Mouse (Mus musculus): ENCODE results near the gene Ube2b. TPM values are rescaled to one million over a fixed set of nuclear protein-coding genes. Genes with fewer than 3 reads are reported as not detected.

Gene Ube2b
- 120 TPM for polyA plus RNA-seq (2014; fragmentation: Illumina TruSeq; extraction: RNeasy Lipid Tissue Mini Kit (QIAGEN cat#74804); ENCODE audit: low read depth, low replicate concordance)

GRCm38 (mm10) chr11:52000290-52000962 lies at the start of gene Ube2b:
TSS of gene Ube2b (minus strand) at chr11:52000762.

DNA sequence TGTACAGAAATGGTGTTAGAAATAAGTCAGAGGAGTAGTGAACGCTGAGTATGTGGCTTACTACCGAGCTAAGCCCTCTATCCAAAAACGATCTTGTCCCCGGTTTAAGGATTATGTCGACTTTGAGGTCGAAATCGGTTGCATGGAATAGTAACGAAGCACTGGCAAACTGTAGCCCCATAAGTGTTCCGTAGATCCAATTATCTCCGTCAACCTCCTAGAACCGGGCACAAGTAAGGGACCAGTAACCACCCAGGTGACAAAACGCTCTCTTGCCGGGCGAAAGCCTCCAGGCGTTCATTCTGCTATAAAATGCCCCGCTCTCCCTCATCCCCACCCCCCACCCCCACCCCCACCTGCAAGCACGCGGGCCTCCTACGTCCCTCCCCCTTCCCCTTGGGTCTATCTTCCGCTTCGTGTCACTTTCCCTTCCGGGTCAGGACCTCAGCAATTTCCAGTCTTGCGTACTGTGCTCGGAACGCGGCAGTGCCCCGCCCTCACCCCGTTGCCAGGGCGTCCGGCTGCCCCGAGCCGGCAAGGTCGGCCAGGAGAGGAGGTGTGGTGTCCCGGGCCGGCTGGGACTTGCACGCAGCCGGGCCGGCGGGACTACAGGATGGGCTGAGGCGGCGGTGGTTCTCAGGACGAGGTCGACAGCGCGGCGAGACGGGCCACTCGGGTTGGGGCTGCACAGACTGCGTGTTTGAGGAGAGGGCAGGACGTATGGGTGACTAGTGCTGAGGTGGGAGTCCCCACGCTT lies 3.4 kb upstream of the Ube2b start, which contains the start of gene Cdkl3:
Cdkl3 (plus strand) TSS at position 450 of the 757 bp plus-strand sequence.

GRCm38 (mm10) chr11:51967443-51968401 lies 32.8 kb downstream of the Ube2b start, which contains the start of gene Cdkn2aipnl:
TSS of gene Cdkn2aipnl (plus strand) at chr11:51967661.

Other genes starting within 250 kb of the Ube2b start
- 10.8 TPM for gene Sec24a, start 237.1 kb downstream of the Ube2b start, polyA plus RNA-seq (2014; fragmentation: Illumina TruSeq; extraction: RNeasy Lipid Tissue Mini Kit (QIAGEN cat#74804); ENCODE audit: low read depth, low replicate concordance)
- 78.5 TPM for gene Sar1b, start 237.1 kb downstream of the Ube2b start, polyA plus RNA-seq (2014; fragmentation: Illumina TruSeq; extraction: RNeasy Lipid Tissue Mini Kit (QIAGEN cat#74804); ENCODE audit: low read depth, low replicate concordance)
- gene Jade2, start 143.1 kb downstream of the Ube2b start, polyA plus RNA-seq (2014; fragmentation: Illumina TruSeq; extraction: RNeasy Lipid Tissue Mini Kit (QIAGEN cat#74804); ENCODE audit: low read depth, low replicate concordance), result 14.2 TPM
- 25.2 TPM for gene Cdkn2aipnl, start 33.1 kb downstream of the Ube2b start, polyA plus RNA-seq (2014; fragmentation: Illumina TruSeq; extraction: RNeasy Lipid Tissue Mini Kit (QIAGEN cat#74804); ENCODE audit: low read depth, low replicate concordance)
- gene Cdkl3, start 3.5 kb upstream of the Ube2b start, polyA plus RNA-seq (2014; fragmentation: Illumina TruSeq; extraction: RNeasy Lipid Tissue Mini Kit (QIAGEN cat#74804); ENCODE audit: low read depth, low replicate concordance), result 15.8 TPM
- gene Ppp2ca, start 97.9 kb upstream of the Ube2b start, polyA plus RNA-seq (2014; fragmentation: Illumina TruSeq; extraction: RNeasy Lipid Tissue Mini Kit (QIAGEN cat#74804); ENCODE audit: low read depth, low replicate concordance), result 43.4 TPM
- gene Olfr1373, start 144.8 kb upstream of the Ube2b start, polyA plus RNA-seq (2014; fragmentation: Illumina TruSeq; extraction: RNeasy Lipid Tissue Mini Kit (QIAGEN cat#74804); ENCODE audit: low read depth, low replicate concordance), result not detected
- gene Olfr1371, start 213.2 kb upstream of the Ube2b start, polyA plus RNA-seq (2014; fragmentation: Illumina TruSeq; extraction: RNeasy Lipid Tissue Mini Kit (QIAGEN cat#74804); ENCODE audit: low read depth, low replicate concordance), result not detected
- gene Skp1a, start 231.2 kb upstream of the Ube2b start, polyA plus RNA-seq (2014; fragmentation: Illumina TruSeq; extraction: RNeasy Lipid Tissue Mini Kit (QIAGEN cat#74804); ENCODE audit: low read depth, low replicate concordance), result 261 TPM